Mouse (Mus musculus) E14TG2a.4 (cell line): Measurements from ENCODE around the gene B9d1.

Source experiments
- CTCF ChIP-seq: conservative IDR thresholded peaks from 2 replicates; pipeline ENCODE4 v1.5.1; 2014; ENCODE audit warnings: low read length
- NANOG ChIP-seq: IDR thresholded peaks from 2 replicates; pipeline ENCODE4 v1.6.1; 2014; ENCODE audit warnings: borderline replicate concordance, low read length, mixed read lengths
- POU5F1 ChIP-seq: IDR thresholded peaks from 2 replicates; pipeline ENCODE4 v1.6.1; 2014; ENCODE audit warnings: low read length, borderline replicate concordance

GRCm38 (mm10) chr11:61493525-61494128 is 11.3 kb upstream of the B9d1 start:
- no peak for TF ChIP-seq CTCF
- no peak for TF ChIP-seq NANOG
- TF ChIP-seq POU5F1, result no peak
